Mouse (Mus musculus) G1E (cell line): ENCODE results near the gene Ralgapa2.

Source experiments
- CTCF ChIP-seq: IDR thresholded peaks from 2 replicates; pipeline ENCODE4 v1.5.1; 2012; ENCODE audit warnings: low read depth, low read length, inconsistent platforms, mixed read lengths
- GATA1 ChIP-seq: IDR thresholded peaks from 2 replicates; pipeline ENCODE4 v1.6.1; 2012; ENCODE audit warnings: borderline replicate concordance, low read length, inconsistent platforms, mixed read lengths
- TAL1 ChIP-seq: conservative IDR thresholded peaks from 2 replicates; pipeline ENCODE4 v1.6.1; 2012; ENCODE audit warnings: low read depth, low read length, inconsistent platforms, mixed read lengths

- no peak for TF ChIP-seq CTCF
- no peak for TF ChIP-seq TAL1
- no peak for TF ChIP-seq GATA1
These were observed 263.1 kb downstream of the Ralgapa2 start for GRCm38 (mm10) chr2:146249033-146249432.
